Mouse (Mus musculus): Measurements from ENCODE around the gene Mdk.

Gene Mdk

DNA sequence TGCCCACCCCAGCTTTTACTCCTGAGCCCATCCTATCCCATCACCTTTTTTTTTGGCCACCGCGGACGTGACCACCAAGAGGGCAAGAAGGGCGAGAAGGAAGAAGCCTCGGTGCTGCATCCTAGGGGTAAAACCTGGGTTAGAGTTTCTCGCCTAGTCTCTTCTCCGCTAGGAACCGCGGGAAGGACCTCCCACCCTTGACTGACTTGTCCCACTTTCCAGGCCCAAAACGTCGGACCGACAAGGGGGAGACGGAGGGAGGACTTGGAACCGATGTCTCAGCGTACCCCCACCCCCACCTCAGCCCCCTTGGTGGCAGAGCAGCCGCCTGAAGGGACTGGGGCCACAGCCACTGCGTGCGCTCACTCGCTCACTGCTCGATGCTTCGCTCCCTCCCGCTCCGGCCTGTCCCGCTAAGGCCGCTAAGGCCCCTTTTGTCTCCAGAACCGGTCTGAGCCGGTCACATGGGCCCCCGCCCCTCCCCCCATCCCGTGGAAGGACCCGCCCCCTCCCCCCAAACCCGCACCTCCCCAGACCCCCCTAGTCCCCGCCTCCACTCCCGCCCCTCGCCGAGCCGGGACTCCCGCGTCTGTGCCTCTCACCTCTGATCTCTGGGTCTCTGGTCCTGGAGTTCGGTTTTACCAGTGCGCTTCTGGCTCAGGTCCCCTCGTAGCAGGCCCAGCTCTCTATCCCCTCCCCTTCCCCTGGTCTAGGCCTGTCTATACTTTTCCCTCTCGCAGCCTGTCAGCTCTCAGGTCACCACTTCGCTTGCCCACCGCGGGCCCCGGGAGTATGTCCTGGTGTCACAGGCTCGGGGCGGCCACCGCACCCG, 553 bp downstream of the Mdk start:
- peak; percentile 32 for DNase-seq

DNA sequence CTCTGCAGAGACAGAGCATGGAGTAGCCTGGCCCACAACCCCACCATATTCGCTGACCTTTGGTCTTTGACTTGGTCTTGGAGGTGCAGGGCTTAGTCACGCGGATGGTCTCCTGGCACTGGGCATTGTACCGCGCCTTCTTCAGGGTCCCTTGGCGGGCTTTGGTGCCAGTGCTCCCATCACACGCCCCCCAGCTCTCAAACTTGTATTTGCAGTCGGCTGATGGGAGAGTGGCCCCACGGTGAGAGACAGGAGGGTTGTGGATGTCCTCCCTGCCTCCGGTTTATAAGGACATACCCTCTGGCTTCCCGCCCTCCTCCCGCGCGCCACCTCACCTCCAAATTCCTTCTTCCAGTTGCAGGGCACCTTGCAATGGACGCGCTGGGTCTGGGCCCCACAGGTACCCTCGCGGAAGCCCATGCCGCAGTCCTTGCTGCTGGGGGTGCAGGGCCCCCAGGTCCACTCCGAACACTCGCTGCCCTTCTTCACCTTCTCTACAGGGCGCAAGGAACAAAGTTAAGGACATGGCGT, 1.3 kb downstream of the Mdk start:
- DNase-seq = peak; percentile 32

DNA sequence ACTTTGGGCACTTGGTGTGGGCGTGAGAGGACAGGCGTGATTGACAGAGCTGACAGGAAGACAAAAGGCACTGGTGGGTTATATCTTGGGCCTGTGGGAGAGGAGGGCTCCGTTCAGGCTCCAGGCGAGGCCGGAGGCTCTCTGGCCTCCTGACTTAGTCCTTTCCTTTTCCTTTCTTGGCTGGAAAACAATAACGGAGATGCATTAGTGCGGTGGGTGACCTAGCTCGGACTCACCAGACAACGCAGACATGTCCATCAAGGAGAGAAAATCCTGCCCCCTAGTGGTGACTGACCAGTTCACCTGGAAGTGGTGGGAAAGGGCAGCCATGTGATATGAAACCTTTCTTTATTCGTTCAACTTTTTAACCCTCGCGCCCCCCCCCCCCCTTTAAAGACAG, 2.2 kb downstream of the Mdk start:
- DNase-seq = peak; percentile 58

GRCm38 (mm10) chr2:91929455-91929854, 2.6 kb downstream of the Mdk start:
- DNase-seq = peak; percentile 17

GRCm38 (mm10) chr2:91928534-91929350, 3.4 kb downstream of the Mdk start:
- peak; percentile 37 for DNase-seq

- peak; percentile 83 for DNase-seq
These were observed 4.1 kb downstream of the Mdk start for GRCm38 (mm10) chr2:91927826-91928533.

DNA sequence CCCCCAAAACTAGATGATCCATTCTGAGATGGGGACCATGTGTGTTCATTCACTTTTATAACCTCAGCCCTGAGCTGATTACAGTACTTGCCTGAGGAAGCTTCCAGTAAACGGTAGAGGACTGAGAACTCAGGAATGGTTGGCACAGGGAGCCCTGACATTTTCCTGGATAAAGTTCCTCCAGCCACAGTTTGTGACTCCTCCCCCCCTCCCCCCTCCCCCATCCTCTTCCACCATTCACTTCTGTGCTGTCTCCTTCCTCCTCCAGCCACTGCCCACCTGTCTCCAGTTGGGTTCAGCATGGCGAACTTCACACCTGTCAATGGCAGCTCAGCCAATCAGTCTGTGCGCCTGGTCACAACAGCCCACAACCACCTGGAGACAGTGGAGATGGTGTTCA, 5.1 kb downstream of the Mdk start, which contains the start of gene Chrm4:
Gene Chrm4, plus strand, starts transcription at position 301 of the 400 bp plus-strand sequence.
- DNase-seq = peak; percentile 20

DNA sequence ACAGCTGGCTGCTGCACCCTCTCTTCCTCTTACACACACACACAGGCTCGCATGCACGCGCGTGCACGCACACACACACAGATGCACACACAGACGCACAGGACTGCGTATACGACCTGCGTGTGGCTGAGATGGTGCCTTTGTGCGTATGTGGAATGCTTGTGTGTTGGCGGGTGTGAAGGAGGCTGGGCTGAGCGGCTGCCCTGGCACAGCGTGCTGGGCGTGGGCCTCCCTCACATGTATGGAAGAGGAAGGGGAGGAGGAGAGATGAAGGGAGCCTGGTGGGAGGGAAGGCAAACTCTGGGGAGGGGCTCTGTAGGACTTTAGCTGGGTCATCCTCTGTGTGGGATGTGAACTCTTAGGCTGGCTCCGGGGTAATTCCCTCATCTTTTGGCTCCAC, 6.7 kb downstream of the Mdk start:
- peak; percentile 16 for DNase-seq

DNA sequence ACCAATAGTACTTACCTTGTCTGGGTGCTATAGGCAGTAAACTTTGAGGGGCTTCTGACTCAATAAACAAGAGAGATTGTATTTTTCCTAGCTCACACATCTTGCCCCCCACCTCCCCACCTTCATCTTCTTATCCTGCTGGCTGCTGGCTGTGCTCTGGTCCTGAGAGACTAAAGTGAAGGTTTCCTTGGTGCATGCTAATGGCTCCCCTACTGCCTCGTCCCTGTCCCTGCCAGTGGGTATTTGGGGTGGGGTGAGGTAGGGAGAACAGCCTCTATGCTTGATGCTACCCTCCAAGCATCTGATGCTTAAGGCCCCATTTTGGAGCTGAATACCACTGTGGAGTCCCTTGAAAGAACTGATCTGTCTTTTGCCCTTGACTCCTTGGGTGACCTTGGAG, 7.4 kb downstream of the Mdk start:
- no peak for DNase-seq

- peak; percentile 61 for DNase-seq
These were observed 8.4 kb downstream of the Mdk start for GRCm38 (mm10) chr2:91923415-91924337.

GRCm38 (mm10) chr2:91922586-91923414, 9.3 kb downstream of the Mdk start:
- DNase-seq = no peak

DNA sequence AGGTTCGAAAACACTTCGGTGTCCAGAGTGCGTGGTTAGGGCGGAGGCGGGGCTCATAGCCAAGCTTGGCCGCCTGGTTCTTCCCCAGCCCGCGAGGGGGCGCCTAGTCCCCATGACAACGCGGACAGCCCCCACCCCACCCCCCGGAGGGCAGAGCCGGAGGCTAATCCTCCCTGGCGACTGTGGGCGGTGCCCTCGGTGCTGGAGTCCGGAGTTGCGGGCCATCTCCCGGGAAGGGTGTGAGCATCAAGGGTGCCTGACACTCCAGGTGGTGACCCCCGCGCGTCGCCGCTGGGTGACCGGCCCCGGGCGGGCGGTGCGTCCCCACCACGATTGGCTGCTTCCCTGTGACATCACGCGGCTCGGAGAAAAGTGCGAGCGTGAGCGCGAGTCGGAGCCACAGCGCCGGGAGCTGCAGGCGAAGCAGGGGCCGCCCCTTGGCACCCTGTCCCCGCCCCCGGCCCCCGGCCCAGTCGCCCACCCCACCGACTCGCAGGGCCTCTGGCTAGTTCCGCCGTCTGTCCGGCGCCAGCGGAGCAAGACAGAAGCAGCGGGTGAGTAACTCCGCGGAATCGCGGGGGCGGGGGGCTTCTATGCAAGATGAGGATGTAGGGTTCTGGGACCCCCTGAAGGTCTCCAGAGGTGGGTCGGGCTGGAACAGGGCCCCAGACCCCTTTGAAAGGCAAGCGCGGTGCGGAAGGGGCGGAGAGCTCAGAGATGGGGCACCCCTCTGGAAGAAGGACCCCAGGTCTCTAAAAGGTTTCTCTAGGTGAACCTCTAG, 10.1 kb downstream of the Mdk start:
- DNase-seq = peak; percentile 42

- no peak for DNase-seq
These were observed 10.8 kb downstream of the Mdk start for GRCm38 (mm10) chr2:91921181-91921789.

DNA sequence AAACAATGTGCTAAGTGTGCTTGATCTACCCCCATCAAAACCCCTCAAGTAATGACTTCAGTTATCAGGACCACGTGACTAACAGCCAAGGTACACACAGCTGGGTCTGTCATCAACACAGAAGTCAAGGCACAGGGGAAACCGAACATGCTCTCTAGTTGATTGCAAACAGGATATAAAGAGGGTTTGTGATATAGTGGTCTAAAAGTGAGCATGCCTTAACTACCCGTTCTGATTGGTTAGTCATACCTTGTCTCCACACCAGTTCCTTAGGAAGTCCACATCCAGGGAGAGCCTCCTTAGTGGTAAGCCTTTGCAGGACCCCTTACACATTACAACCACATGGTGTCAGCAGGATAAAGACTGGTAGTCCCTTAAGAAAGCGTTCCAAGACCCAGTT, 12.0 kb downstream of the Mdk start:
- DNase-seq = no peak

DNA sequence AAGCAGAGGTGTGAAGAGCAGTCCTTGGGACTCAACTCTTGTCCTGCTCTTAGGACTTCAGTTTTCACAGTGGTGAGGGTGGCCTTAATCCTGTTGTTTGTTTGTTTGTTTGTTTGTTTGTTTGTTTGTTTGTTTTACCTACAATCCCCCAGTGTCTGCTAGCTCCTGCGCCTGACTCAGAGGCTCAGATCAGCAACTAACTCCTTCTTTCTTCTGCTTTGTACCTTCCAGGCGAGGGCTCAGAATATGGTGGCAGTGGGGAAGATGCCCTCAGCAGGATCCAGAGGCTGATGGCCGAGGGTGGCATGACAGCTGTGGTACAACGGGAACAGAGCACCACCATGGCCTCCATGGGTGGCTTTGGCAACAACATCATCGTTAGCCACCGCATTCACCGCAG, 15.0 kb downstream of the Mdk start:
- no peak for DNase-seq

DNA sequence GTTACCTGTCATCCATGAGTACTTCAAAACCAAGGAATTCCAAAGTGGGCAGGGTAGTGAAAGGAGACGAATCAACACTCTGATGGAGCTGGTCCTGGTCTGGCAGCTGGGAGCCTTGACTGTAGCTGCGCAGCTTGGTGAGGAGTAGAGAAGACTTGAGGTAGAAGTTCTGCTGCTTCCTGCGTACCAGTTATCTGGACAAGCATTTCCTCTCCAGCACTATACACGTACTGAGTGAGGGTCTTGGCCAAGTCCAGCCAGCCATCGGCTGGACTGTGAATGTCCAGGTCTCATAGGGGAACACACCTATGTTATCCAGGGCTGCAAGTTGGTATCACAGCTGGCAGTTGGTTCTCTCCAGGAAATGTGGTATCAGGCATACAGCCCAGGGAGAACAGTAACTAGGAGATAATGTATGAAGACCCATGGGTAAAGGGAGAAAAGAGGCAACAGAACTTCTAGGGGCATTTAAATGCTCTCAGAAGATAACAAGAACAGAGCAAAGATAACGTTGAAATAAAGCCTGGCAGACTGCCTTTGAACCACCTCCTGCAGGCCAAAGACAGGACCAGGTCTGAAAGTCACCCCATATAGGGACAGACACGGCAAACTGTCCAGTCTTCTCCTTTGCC, 15.6 kb downstream of the Mdk start:
- DNase-seq = no peak

DNA sequence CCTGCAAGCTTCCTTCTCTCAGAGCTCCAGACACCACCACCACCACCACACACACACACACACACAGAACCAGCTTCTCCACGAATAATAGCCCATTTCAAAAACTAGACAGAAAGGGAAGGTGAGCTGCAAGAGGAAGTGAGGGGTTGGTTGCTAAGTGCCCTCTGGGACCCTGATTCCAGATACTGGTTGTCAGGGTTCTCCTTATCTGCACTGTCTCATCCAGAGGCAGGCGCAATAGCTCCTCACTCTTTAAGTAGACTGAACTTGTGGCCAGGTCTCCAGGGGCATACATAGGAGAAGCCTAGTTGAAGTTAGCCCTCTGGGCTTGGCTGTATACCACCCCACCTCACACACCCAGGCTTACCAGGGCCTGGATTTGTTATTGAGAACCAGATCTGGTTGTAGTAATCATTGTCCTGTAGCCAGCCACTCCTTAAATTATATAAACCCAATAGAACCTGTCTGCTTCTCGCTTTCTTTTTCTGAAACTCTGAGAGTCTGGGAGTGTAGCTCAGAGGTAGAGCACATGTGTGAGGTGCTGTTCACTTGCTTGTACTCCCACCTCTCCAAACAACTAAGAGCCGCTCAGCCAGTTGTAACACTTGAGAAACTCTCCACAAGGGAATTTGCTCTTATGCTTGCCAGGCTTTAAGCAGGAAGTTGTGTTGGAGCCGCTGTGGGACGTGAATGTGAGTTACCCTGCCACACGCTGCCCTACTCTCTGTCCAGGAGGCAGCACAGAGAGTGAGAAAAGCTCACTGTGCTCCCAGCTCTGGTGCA, 18.6 kb downstream of the Mdk start:
- no peak for DNase-seq

GRCm38 (mm10) chr2:91912616-91913015, 19.5 kb downstream of the Mdk start:
- DNase-seq = no peak

All from cerebellum, adult 11 months (tissue).